Mouse (Mus musculus): ENCODE measurements around the gene Rundc1. TPM values are rescaled to one million over a fixed set of nuclear protein-coding genes. Genes with fewer than 3 reads are reported as not detected.
A peak's percentile ranks its signal among the peaks of the same experiment; 100 is the strongest.
"Not testable (repeated sequence)": the region's sequence is repeated elsewhere in the genome, so short reads cannot be mapped to it uniquely, and the experiment has no call there.

Gene Rundc1
- polyA plus RNA-seq, 2 experiments = 2.9 to 3.9 TPM

DNA sequence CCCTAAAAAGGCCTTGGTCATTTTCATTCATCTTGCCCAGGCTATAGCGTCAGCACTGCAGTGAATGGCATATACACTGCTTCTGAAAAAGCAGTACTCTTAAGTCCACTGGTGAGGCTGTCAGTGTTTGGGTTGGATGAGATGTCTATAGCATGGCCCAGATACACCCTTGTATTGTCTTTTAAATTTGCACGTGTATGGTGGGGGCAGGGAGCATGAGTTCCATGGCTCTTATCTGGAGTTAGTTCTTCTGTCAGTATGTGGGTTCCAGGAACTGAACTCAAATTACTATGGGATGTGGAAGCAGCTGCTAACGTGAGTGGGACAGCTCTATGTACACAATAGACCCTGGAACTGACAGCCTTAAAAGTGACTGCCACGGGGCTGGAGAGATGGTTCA, 10.9 kb downstream of the Rundc1 start:
- TF ChIP-seq EP300 (IDR thresholded peaks at IDR 0.05; ENCODE audit: low read depth) (no peak), CTCF (IDR thresholded peaks at IDR 0.05; ENCODE audit: low read depth) (no peak)
- 36% methylated on average over 4 of the region's 4 CpGs for WGBS (ENCODE audit: insufficient replicate concordance)
- no peak for ATAC-seq (ENCODE audit: insufficient read depth)

DNA sequence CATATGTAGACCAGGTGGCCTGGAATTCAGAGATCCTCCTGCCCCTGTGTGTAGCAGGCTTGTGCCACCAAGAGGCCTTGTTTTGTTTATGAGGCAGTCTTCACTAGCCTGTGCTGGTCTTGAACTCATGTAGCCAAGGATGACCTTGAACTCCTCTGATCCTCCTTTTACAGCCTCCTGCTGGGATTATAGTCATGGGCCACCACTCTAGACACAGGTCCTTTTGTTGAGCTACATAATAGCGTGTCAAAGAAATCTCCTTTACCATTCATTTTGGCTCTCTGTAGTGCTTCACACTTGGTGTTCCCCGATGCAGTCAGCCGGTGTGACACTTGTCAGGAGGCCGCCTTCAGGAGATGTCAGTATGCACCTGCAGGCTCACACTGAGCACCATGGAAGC, 12.0 kb downstream of the Rundc1 start:
- H3K9ac ChIP-seq (replicated peaks) = no peak overlapping the region
- H3K36me3 ChIP-seq (replicated peaks; ENCODE audit: control insufficient read depth, insufficient read depth, low read depth) = peaks cover 4% of the 10 kb centered on the region
- no peaks in the 10 kb centered on the region for H3K27me3 ChIP-seq (ENCODE audit: control insufficient read depth, insufficient read depth, low read length)
- DNase-seq (ENCODE audit: low read depth in 3 of 3, low spot score in 3 of 3) = no peak
- no peak overlapping the region for H3K27ac ChIP-seq
- H3K4me2 ChIP-seq (ENCODE audit: low read depth) = no peak overlapping the region
- no peaks in the 10 kb centered on the region for H3K9me3 ChIP-seq (ENCODE audit: control insufficient read depth, low read length)
- ATAC-seq (ENCODE audit: insufficient read depth) = no peak
- WGBS (ENCODE audit: insufficient replicate concordance) = 78% methylated on average over 4 of the region's 4 CpGs
- TF ChIP-seq EP300 (IDR thresholded peaks at IDR 0.05; ENCODE audit: low read depth) (no peak), CTCF (IDR thresholded peaks at IDR 0.05; ENCODE audit: low read depth) (no peak)
- no peaks in the 10 kb centered on the region for H3K4me1 ChIP-seq (replicated peaks; ENCODE audit: control insufficient read depth in 2 of 2, insufficient read depth in 2 of 2, low read length in 1 of 2)
- no peak overlapping the region for H3K4me3 ChIP-seq (ENCODE audit: insufficient read depth in 1 of 2, low read depth in 2 of 2, low read length in 2 of 2)

More for the DNA sequence above, 10.9 kb downstream of the Rundc1 start:
- Histone ChIP-seq H3K4me1 (replicated peaks; ENCODE audit: control insufficient read depth in 2 of 2, insufficient read depth in 2 of 2, low read length in 1 of 2) (no peaks in the 10 kb centered on the region), H3K9ac (replicated peaks) (no peak overlapping the region), H3K4me3 (ENCODE audit: insufficient read depth in 1 of 2, low read depth in 2 of 2, low read length in 2 of 2) (no peak overlapping the region), H3K4me2 (ENCODE audit: low read depth) (no peak overlapping the region), H3K36me3 (replicated peaks; ENCODE audit: control insufficient read depth, insufficient read depth, low read depth) (peaks cover 4% of the 10 kb centered on the region), H3K27ac (no peak overlapping the region), H3K9me3 (ENCODE audit: control insufficient read depth, low read length) (no peaks in the 10 kb centered on the region), H3K27me3 (ENCODE audit: control insufficient read depth, insufficient read depth, low read length) (no peaks in the 10 kb centered on the region)
- DNase-seq (ENCODE audit: low read depth in 3 of 3, low spot score in 3 of 3) = no peak

DNA sequence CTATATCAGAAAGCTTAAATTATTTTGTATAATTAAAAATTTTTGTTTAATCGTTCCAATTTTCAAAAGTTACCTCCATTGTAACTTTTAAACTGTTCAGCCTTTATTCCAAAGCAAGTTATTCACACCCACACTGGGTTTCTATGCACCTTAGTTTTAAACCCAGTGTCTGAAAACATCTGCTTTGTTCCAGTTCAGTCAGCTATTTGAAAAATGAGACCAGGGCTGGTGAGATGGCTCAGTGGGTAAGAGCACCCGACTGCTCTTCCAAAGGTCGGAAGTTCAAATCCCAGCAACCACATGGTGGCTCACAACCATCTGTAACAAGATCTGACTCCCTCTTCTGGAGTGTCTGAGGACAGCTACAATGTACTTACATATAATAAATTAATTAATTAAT, 13.1 kb downstream of the Rundc1 start:
- H3K36me3 ChIP-seq (replicated peaks; ENCODE audit: control insufficient read depth, insufficient read depth, low read depth); DNase-seq (ENCODE audit: low read depth in 3 of 3, low spot score in 3 of 3); H3K4me3 ChIP-seq (ENCODE audit: insufficient read depth in 1 of 2, low read depth in 2 of 2, low read length in 2 of 2); H3K27ac ChIP-seq; H3K4me2 ChIP-seq (ENCODE audit: low read depth); H3K4me1 ChIP-seq (replicated peaks; ENCODE audit: control insufficient read depth in 2 of 2, insufficient read depth in 2 of 2, low read length in 1 of 2); H3K9me3 ChIP-seq (ENCODE audit: control insufficient read depth, low read length); H3K9ac ChIP-seq (replicated peaks); H3K27me3 ChIP-seq (ENCODE audit: control insufficient read depth, insufficient read depth, low read length); ATAC-seq (ENCODE audit: insufficient read depth): not testable (repeated sequence)
- 45% methylated on average over 3 of the region's 3 CpGs for WGBS (ENCODE audit: insufficient replicate concordance)

DNA sequence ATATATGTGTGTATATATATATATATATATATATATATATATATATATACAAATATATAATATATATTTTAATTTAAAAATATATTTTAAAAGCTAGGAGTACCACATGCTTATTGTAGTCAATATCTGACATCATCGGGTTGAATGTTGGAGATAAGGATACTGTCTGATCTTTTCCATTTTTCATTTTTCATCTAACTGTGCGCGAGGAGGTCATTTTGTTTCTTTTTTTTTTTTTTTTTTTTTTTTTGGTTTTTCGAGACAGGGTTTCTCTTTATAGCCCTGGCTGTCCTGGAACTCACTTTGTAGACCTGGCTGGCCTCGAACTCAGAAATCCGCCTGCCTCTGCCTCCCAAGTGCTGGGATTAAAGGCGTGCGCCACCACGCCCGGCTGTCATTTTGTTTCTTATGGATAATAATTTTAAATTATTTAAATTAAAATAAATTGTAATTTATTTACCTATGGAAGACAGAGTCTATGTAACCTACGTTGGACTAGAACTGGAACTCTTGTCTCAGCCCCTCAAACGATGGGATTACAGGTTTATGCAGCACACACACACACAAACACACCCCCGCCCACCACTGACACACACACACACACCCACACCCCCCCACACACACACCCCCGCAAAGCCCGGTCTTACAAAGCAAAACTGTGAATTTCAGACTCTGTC, 16.7 kb downstream of the Rundc1 start:
- H3K27ac ChIP-seq = peak overlapping the region; percentile 46
- not testable (repeated sequence) for ATAC-seq (ENCODE audit: insufficient read depth); H3K27me3 ChIP-seq (ENCODE audit: control insufficient read depth, insufficient read depth, low read length); DNase-seq (ENCODE audit: low read depth in 3 of 3, low spot score in 3 of 3); H3K9me3 ChIP-seq (ENCODE audit: control insufficient read depth, low read length)
- peak overlapping the region; percentile 76 for H3K4me2 ChIP-seq (ENCODE audit: low read depth)
- peaks cover 0 to 19% of the 10 kb centered on the region in 2 experiments; a peak in 3 of 4 replicates for H3K4me1 ChIP-seq (replicated peaks; ENCODE audit: control insufficient read depth in 2 of 2, insufficient read depth in 2 of 2, low read length in 1 of 2)
- H3K9ac ChIP-seq (replicated peaks) = peak overlapping the region; percentile 48
- H3K4me3 ChIP-seq (ENCODE audit: insufficient read depth in 1 of 2, low read depth in 2 of 2, low read length in 2 of 2) = peak overlapping the region; percentile 77 to 91
- H3K36me3 ChIP-seq (replicated peaks; ENCODE audit: control insufficient read depth, insufficient read depth, low read depth) = peaks cover 23% of the 10 kb centered on the region
- WGBS (ENCODE audit: insufficient replicate concordance) = 22% methylated on average over 15 of the region's 15 CpGs

DNA sequence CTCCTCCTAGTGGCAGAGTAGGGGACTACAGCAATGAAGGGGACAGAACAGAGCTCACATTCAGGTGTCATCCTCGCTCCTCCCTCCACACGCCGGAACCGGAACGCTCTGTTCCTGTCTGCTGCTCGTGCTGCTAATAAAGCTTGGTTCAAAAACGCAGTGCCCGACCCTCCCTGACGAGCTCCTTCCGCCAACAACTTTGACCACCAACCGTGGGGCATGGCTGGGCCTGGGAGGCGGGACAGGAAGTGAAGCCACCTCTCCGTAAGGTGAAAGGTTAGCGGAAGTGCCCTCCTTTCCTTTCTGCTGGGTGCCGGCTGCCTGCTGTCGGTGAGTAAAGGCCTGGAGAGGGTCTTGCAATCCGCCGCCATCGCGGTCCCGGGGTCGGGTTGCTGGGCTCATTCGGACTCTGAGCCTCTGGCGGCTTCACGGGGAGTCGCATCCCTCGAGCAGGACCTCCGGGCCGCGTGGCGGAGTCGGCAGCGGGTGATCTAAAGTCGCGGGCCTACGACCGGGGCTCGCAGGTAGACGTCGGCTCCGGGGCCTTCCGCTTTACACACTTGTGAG, 17.3 kb downstream of the Rundc1 start, which contains the start of gene Rpl27:
Gene Rpl27 (plus strand): TSS at position 172 of the 567 bp plus-strand sequence.
- Histone ChIP-seq H3K4me2 (ENCODE audit: low read depth) (peak within 1 kb of the TSS; percentile 76), H3K9ac (replicated peaks) (peak within 1 kb of the TSS; percentile 85), H3K27ac (peak within 1 kb of the TSS; percentile 56), H3K4me1 (replicated peaks; ENCODE audit: control insufficient read depth in 2 of 2, insufficient read depth in 2 of 2, low read length in 1 of 2) (peaks cover 0 to 19% of the 10 kb centered on the region in 2 experiments; a peak in 3 of 4 replicates), H3K4me3 (ENCODE audit: insufficient read depth in 1 of 2, low read depth in 2 of 2, low read length in 2 of 2) (peak within 1 kb of the TSS; percentile 77 to 91), H3K36me3 (replicated peaks; ENCODE audit: control insufficient read depth, insufficient read depth, low read depth) (peaks cover 23% of the 10 kb centered on the region), H3K27me3 (ENCODE audit: control insufficient read depth, insufficient read depth, low read length) (no peaks in the 10 kb centered on the region), H3K9me3 (ENCODE audit: control insufficient read depth, low read length) (no peaks in the 10 kb centered on the region)
- TF ChIP-seq CTCF (IDR thresholded peaks at IDR 0.05; ENCODE audit: low read depth) (peak; percentile 94), EP300 (IDR thresholded peaks at IDR 0.05; ENCODE audit: low read depth) (peak; percentile 74)
- under 1% methylated on average over 42 of the region's 42 CpGs for WGBS (ENCODE audit: insufficient replicate concordance)
- DNase-seq (ENCODE audit: low read depth in 3 of 3, low spot score in 3 of 3) (peak; percentile 99), ATAC-seq (ENCODE audit: insufficient read depth) (peak; percentile 96)
